Mouse (Mus musculus): ENCODE measurements around the gene Olfm4. TPM values are rescaled to one million over a fixed set of nuclear protein-coding genes. Genes with fewer than 3 reads are reported as not detected.
A peak's percentile ranks its signal among the peaks of the same experiment; 100 is the strongest.

The Olfm4 gene
- 1 to 10 TPM in 1 of 2 experiments, under 1 TPM in 1; 0.99 to 1.1 TPM for total RNA-seq (2021)

- intact Hi-C loops (cut with DNase I) = no loop called here
- no peak for DNase-seq (ENCODE audit: low spot score in 2 of 2)
These were observed at the start of gene Olfm4 for GRCm38 (mm10) chr14:79983781-79984180. Gene Olfm4 (plus strand): TSS chr14:79984081.

- DNase-seq (ENCODE audit: low spot score in 2 of 2) = no peak
- intact Hi-C loops (cut with DNase I) = no loop called here
These were observed 49.5 kb upstream of the Olfm4 start for GRCm38 (mm10) chr14:79934426-79934825.

GRCm38 (mm10) chr14:79936879-79937468 lies 46.9 kb upstream of the Olfm4 start:
- DNase-seq (ENCODE audit: low spot score in 2 of 2) = peak in 1 of 2 experiments; percentile 19

GRCm38 (mm10) chr14:79945876-79946275 lies 38.0 kb upstream of the Olfm4 start:
- DNase-seq (ENCODE audit: low spot score in 2 of 2) = no peak
- intact Hi-C loops (cut with DNase I) = no loop called here

More at GRCm38 (mm10) chr14:79936879-79937468, 46.9 kb upstream of the Olfm4 start:
- intact Hi-C loops (cut with DNase I) = no loop called here

- no peak for DNase-seq (ENCODE audit: low spot score in 2 of 2)
- intact Hi-C loops (cut with DNase I) = no loop called here
These were observed 28.2 kb upstream of the Olfm4 start for GRCm38 (mm10) chr14:79955678-79956077.

- DNase-seq (ENCODE audit: low spot score in 2 of 2) = no peak
- intact Hi-C loops (cut with DNase I) = no loop called here
These were observed 25.9 kb upstream of the Olfm4 start for GRCm38 (mm10) chr14:79957789-79958487.

GRCm38 (mm10) chr14:79961187-79961586 lies 22.7 kb upstream of the Olfm4 start:
- no peak for DNase-seq (ENCODE audit: low spot score in 2 of 2)
- intact Hi-C loops (cut with DNase I) = no loop called here

- intact Hi-C loops (cut with DNase I) = no loop called here
- DNase-seq (ENCODE audit: low spot score in 2 of 2) = no peak
These were observed 22.3 kb upstream of the Olfm4 start for GRCm38 (mm10) chr14:79961602-79962001.

GRCm38 (mm10) chr14:79970165-79970564 lies 13.7 kb upstream of the Olfm4 start:
- DNase-seq (ENCODE audit: low spot score in 2 of 2) = peak; percentile 23 to 63
- intact Hi-C loops (cut with DNase I) = no loop called here

GRCm38 (mm10) chr14:79970928-79971738 lies 12.7 kb upstream of the Olfm4 start:
- intact Hi-C loops (cut with DNase I) = no loop called here
- DNase-seq (ENCODE audit: low spot score in 2 of 2) = no peak

GRCm38 (mm10) chr14:79981437-79981836 lies 2.4 kb upstream of the Olfm4 start:
- DNase-seq (ENCODE audit: low spot score in 2 of 2) = no peak
- intact Hi-C loops (cut with DNase I) = no loop called here

- intact Hi-C loops (cut with DNase I) = no loop called here
- no peak for DNase-seq (ENCODE audit: low spot score in 2 of 2)
These were observed 1.3 kb downstream of the Olfm4 start for GRCm38 (mm10) chr14:79985137-79985670.

- intact Hi-C loops (cut with DNase I) = no loop called here
- no peak for DNase-seq (ENCODE audit: low spot score in 2 of 2)
These were observed 1.8 kb downstream of the Olfm4 start for GRCm38 (mm10) chr14:79985696-79986095.

- intact Hi-C loops (cut with DNase I) = no loop called here
- no peak for DNase-seq (ENCODE audit: low spot score in 2 of 2)
These were observed 3.0 kb downstream of the Olfm4 start for GRCm38 (mm10) chr14:79986831-79987230.

- DNase-seq (ENCODE audit: low spot score in 2 of 2) = no peak
- intact Hi-C loops (cut with DNase I) = no loop called here
These were observed 5.9 kb downstream of the Olfm4 start for GRCm38 (mm10) chr14:79989785-79990184.

- intact Hi-C loops (cut with DNase I) = no loop called here
- DNase-seq (ENCODE audit: low spot score in 2 of 2) = no peak
These were observed 6.7 kb downstream of the Olfm4 start for GRCm38 (mm10) chr14:79990547-79990946.

- intact Hi-C loops (cut with DNase I) = no loop called here
- no peak for DNase-seq (ENCODE audit: low spot score in 2 of 2)
These were observed 13.7 kb downstream of the Olfm4 start for GRCm38 (mm10) chr14:79997534-79997933.

- no peak for DNase-seq (ENCODE audit: low spot score in 2 of 2)
- intact Hi-C loops (cut with DNase I) = no loop called here
These were observed 16.2 kb downstream of the Olfm4 start for GRCm38 (mm10) chr14:80000110-80000531.

- intact Hi-C loops (cut with DNase I) = no loop called here
- DNase-seq (ENCODE audit: low spot score in 2 of 2) = no peak
These were observed 23.8 kb downstream of the Olfm4 start for GRCm38 (mm10) chr14:80007686-80008085.

- DNase-seq (ENCODE audit: low spot score in 2 of 2) = no peak
These were observed 26.5 kb downstream of the Olfm4 start for GRCm38 (mm10) chr14:80010426-80010825.

More at GRCm38 (mm10) chr14:80010426-80010825, 26.5 kb downstream of the Olfm4 start:
- intact Hi-C loops (cut with DNase I) = no loop called here
